Mouse (Mus musculus): ENCODE measurements around the gene Spata31d1a. TPM values are rescaled to one million over a fixed set of nuclear protein-coding genes. Genes with fewer than 3 reads are reported as not detected.

Gene Spata31d1a
- total and polyA plus RNA-seq, 3 experiments: 0.05 TPM; not detected in 2

GRCm38 (mm10) chr13:59674761-59675150, 35.4 kb downstream of the Spata31d1a start:
- ATAC-seq (ENCODE audit: extremely low read depth, insufficient number of reproducible peaks, low FRiP score, poor library complexity, severe bottlenecking): no peak
- Histone ChIP-seq H3K27me3 (ENCODE audit: insufficient read depth, low read length) (no peaks in the 10 kb centered on the region), H3K4me3 (ENCODE audit: low read depth, low read length) (peak overlapping the region; percentile 91), H3K36me3 (replicated peaks) (peaks cover 34% of the 10 kb centered on the region), H3K4me1 (ENCODE audit: insufficient read depth, low read depth, low read length) (peaks cover 73% of the 10 kb centered on the region), H3K9me3 (replicated peaks) (0 out of 2 replicates have a peak, but pooled peaks cover 3% of the 10 kb centered on the region)
- TF ChIP-seq CTCF (IDR thresholded peaks at IDR 0.05; ENCODE audit: low read depth, low read length): no peak
- no peak for TF ChIP-seq POLR2AphosphoS5 (IDR thresholded peaks at IDR 0.05; ENCODE audit: insufficient replicate concordance, low read depth, low read length)
- TF ChIP-seq GATA1 (IDR thresholded peaks at IDR 0.05; ENCODE audit: borderline replicate concordance, low read length): no peak
- TF ChIP-seq TAL1 (conservative IDR thresholded peaks at IDR 0.05; ENCODE audit: low read depth, low read length): no peak
- TF ChIP-seq GATA2 (IDR thresholded peaks at IDR 0.05; ENCODE audit: borderline replicate concordance, low read depth, low read length): no peak
- no peak for DNase-seq (ENCODE audit: low spot score)

GRCm38 (mm10) chr13:59674215-59674614, 35.9 kb downstream of the Spata31d1a start:
- Histone ChIP-seq H3K4me1 (ENCODE audit: insufficient read depth, low read depth, low read length) (peaks cover 73% of the 10 kb centered on the region), H3K4me3 (ENCODE audit: low read depth, low read length) (peak overlapping the region; percentile 91), H3K36me3 (replicated peaks) (peaks cover 40% of the 10 kb centered on the region), H3K9me3 (replicated peaks) (0 out of 2 replicates have a peak, but pooled peaks cover 3% of the 10 kb centered on the region), H3K27me3 (ENCODE audit: insufficient read depth, low read length) (no peaks in the 10 kb centered on the region)
- TF ChIP-seq CTCF (IDR thresholded peaks at IDR 0.05; ENCODE audit: low read depth, low read length) (no peak), GATA2 (IDR thresholded peaks at IDR 0.05; ENCODE audit: borderline replicate concordance, low read depth, low read length) (no peak), TAL1 (conservative IDR thresholded peaks at IDR 0.05; ENCODE audit: low read depth, low read length) (no peak), GATA1 (IDR thresholded peaks at IDR 0.05; ENCODE audit: borderline replicate concordance, low read length) (no peak), POLR2AphosphoS5 (IDR thresholded peaks at IDR 0.05; ENCODE audit: insufficient replicate concordance, low read depth, low read length) (no peak)
- no peak for ATAC-seq (ENCODE audit: extremely low read depth, insufficient number of reproducible peaks, low FRiP score, poor library complexity, severe bottlenecking)
- no peak for DNase-seq (ENCODE audit: low spot score)

DNA sequence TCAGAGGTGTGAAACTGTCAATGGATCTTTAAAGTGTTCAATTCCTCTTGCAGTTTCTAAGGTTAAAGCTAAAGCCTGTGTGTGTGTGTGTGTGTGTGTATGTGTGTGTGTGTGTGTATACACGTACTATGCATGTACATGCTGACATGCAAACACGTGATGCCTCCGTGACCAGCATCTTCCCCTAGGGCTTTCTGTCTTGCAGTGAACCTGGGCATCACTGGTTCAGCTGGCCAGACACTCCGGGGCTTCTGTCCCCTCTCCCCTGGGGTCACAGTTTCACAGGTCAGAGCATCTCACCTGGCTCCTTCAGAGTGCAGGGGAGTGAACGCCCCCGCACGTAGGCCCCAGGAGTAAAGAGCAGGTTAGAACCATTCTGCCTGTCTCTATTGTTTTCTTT, 36.5 kb downstream of the Spata31d1a start:
- H3K27me3 ChIP-seq (ENCODE audit: insufficient read depth, low read length): no peaks in the 10 kb centered on the region
- H3K36me3 ChIP-seq (replicated peaks): peaks cover 43% of the 10 kb centered on the region
- H3K4me3 ChIP-seq (ENCODE audit: low read depth, low read length): peak overlapping the region; percentile 91
- TF ChIP-seq POLR2AphosphoS5 (IDR thresholded peaks at IDR 0.05; ENCODE audit: insufficient replicate concordance, low read depth, low read length) (no peak), TAL1 (conservative IDR thresholded peaks at IDR 0.05; ENCODE audit: low read depth, low read length) (no peak), GATA2 (IDR thresholded peaks at IDR 0.05; ENCODE audit: borderline replicate concordance, low read depth, low read length) (no peak), CTCF (IDR thresholded peaks at IDR 0.05; ENCODE audit: low read depth, low read length) (no peak), GATA1 (IDR thresholded peaks at IDR 0.05; ENCODE audit: borderline replicate concordance, low read length) (no peak)
- ATAC-seq (ENCODE audit: extremely low read depth, insufficient number of reproducible peaks, low FRiP score, poor library complexity, severe bottlenecking): no peak
- peaks cover 73% of the 10 kb centered on the region for H3K4me1 ChIP-seq (ENCODE audit: insufficient read depth, low read depth, low read length)
- H3K9me3 ChIP-seq (replicated peaks): 0 out of 2 replicates have a peak, but pooled peaks cover 3% of the 10 kb centered on the region
- no peak for DNase-seq (ENCODE audit: low spot score)

DNA sequence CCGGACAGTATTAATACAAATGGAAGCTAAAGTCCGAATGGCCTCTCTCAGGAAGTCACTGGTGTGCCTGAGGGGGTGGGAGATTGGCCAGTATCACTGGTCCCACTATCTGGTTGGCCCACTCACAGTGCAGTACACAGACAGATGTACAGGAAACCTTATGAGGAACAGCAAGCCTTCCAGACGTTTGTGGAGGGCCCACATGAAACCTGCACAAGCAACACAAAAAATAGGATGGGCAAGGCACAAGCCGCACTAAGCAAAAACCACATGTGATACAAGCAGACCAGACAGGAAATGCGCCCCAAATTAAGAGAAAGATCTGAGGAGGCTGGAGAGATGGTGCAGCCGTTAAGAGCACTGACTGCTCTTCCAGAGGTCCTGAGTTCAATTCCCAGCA, 37.9 kb downstream of the Spata31d1a start:
- H3K9me3 ChIP-seq (replicated peaks): 0 out of 2 replicates have a peak, but pooled peaks cover 3% of the 10 kb centered on the region
- TF ChIP-seq GATA2 (IDR thresholded peaks at IDR 0.05; ENCODE audit: borderline replicate concordance, low read depth, low read length) (no peak), CTCF (IDR thresholded peaks at IDR 0.05; ENCODE audit: low read depth, low read length) (no peak), TAL1 (conservative IDR thresholded peaks at IDR 0.05; ENCODE audit: low read depth, low read length) (no peak), GATA1 (IDR thresholded peaks at IDR 0.05; ENCODE audit: borderline replicate concordance, low read length) (no peak), POLR2AphosphoS5 (IDR thresholded peaks at IDR 0.05; ENCODE audit: insufficient replicate concordance, low read depth, low read length) (no peak)
- H3K27me3 ChIP-seq (ENCODE audit: insufficient read depth, low read length): no peaks in the 10 kb centered on the region
- DNase-seq (ENCODE audit: low spot score) (no peak), ATAC-seq (ENCODE audit: extremely low read depth, insufficient number of reproducible peaks, low FRiP score, poor library complexity, severe bottlenecking) (peak; percentile 30)
- H3K36me3 ChIP-seq (replicated peaks): peaks cover 54% of the 10 kb centered on the region
- peaks cover 73% of the 10 kb centered on the region for H3K4me1 ChIP-seq (ENCODE audit: insufficient read depth, low read depth, low read length)
- peak overlapping the region; percentile 46; the same call in 1 of the 2 replicates for H3K4me3 ChIP-seq (ENCODE audit: low read depth, low read length)

- 0 out of 2 replicates have a peak, but pooled peaks cover 3% of the 10 kb centered on the region for H3K9me3 ChIP-seq (replicated peaks)
- no peak overlapping the region; the same call in 1 of the 2 replicates for H3K4me3 ChIP-seq (ENCODE audit: low read depth, low read length)
- DNase-seq (ENCODE audit: low spot score): no peak
- no peaks in the 10 kb centered on the region for H3K27me3 ChIP-seq (ENCODE audit: insufficient read depth, low read length)
- no peak for ATAC-seq (ENCODE audit: extremely low read depth, insufficient number of reproducible peaks, low FRiP score, poor library complexity, severe bottlenecking)
- peaks cover 74% of the 10 kb centered on the region for H3K4me1 ChIP-seq (ENCODE audit: insufficient read depth, low read depth, low read length)
- H3K36me3 ChIP-seq (replicated peaks): peaks cover 61% of the 10 kb centered on the region
- no peak for TF ChIP-seq GATA2 (IDR thresholded peaks at IDR 0.05; ENCODE audit: borderline replicate concordance, low read depth, low read length)
These were observed 38.6 kb downstream of the Spata31d1a start for GRCm38 (mm10) chr13:59671521-59671920.

- DNase-seq (ENCODE audit: low spot score) (no peak), ATAC-seq (ENCODE audit: extremely low read depth, insufficient number of reproducible peaks, low FRiP score, poor library complexity, severe bottlenecking) (no peak)
- Histone ChIP-seq H3K9me3 (replicated peaks) (no peaks in the 10 kb centered on the region), H3K27me3 (ENCODE audit: insufficient read depth, low read length) (no peaks in the 10 kb centered on the region), H3K4me3 (ENCODE audit: low read depth, low read length) (peak overlapping the region; percentile 22; the same call in 1 of the 2 replicates), H3K36me3 (replicated peaks) (peaks cover 77% of the 10 kb centered on the region), H3K4me1 (ENCODE audit: insufficient read depth, low read depth, low read length) (peaks cover 82% of the 10 kb centered on the region)
- TF ChIP-seq CTCF (IDR thresholded peaks at IDR 0.05; ENCODE audit: low read depth, low read length) (no peak), GATA1 (IDR thresholded peaks at IDR 0.05; ENCODE audit: borderline replicate concordance, low read length) (no peak), POLR2AphosphoS5 (IDR thresholded peaks at IDR 0.05; ENCODE audit: insufficient replicate concordance, low read depth, low read length) (no peak), TAL1 (conservative IDR thresholded peaks at IDR 0.05; ENCODE audit: low read depth, low read length) (no peak), GATA2 (IDR thresholded peaks at IDR 0.05; ENCODE audit: borderline replicate concordance, low read depth, low read length) (no peak)
These were observed 40.2 kb downstream of the Spata31d1a start for GRCm38 (mm10) chr13:59669946-59670345.

All from G1E (cell line).